Mouse (Mus musculus) central nervous system, embryonic 14 days (tissue): ENCODE measurements around the gene Teddm1b. TPM values are rescaled to one million over a fixed set of nuclear protein-coding genes. Genes with fewer than 3 reads are reported as not detected.

Source experiments
- polyA plus RNA-seq: library from polyadenylated mRNA; depleted of rRNA; stranded (reverse); fragments of >200 nt; gene quantifications from 2 replicates; pipeline ENCODE4 v1.2.3, GENCODE M21; 2012; rRNA removed

The Teddm1b gene
- polyA plus RNA-seq: not detected in 2 replicates

GRCm38 (mm10) chr1:153874045-153874444 lies at the start of gene Teddm1b:
TSS of gene Teddm1b (plus strand) at chr1:153874345.

GRCm38 (mm10) chr1:153844042-153844441 lies 30.1 kb upstream of the Teddm1b start, which contains the start of gene Rgsl1:
TSS of gene Rgsl1 (minus strand) at chr1:153844142.

GRCm38 (mm10) chr1:153891442-153891841 lies 17.3 kb downstream of the Teddm1b start, which contains the start of gene Teddm1a:
TSS of gene Teddm1a (plus strand) at chr1:153891742.

GRCm38 (mm10) chr1:153899731-153900380 lies 25.7 kb downstream of the Teddm1b start, which contains the start of the genes Glul and Teddm2:
TSS of gene Glul (plus strand) at chr1:153899944.
TSS of gene Teddm2 (minus strand) at chr1:153900228.

Other genes starting within 250 kb of the Teddm1b start
- 25.2 and 25.9 TPM in 2 replicates for gene Rgs8, start 221.3 kb upstream of the Teddm1b start, polyA plus RNA-seq
- gene Rgs16, start 134.0 kb upstream of the Teddm1b start, polyA plus RNA-seq: 24.3 and 34.4 TPM in 2 replicates
- 73.5 and 78.2 TPM in 2 replicates for gene Rnasel, start 124.9 kb upstream of the Teddm1b start, polyA plus RNA-seq
- 0.24 and 0.44 TPM in 2 replicates for gene Rgsl1, start 30.2 kb upstream of the Teddm1b start, polyA plus RNA-seq
- gene Teddm1a, start 17.4 kb downstream of the Teddm1b start, polyA plus RNA-seq: not detected in 2 replicates
- gene Glul, start 25.6 kb downstream of the Teddm1b start, polyA plus RNA-seq: 199 and 211 TPM in 2 replicates
- gene Teddm2, start 25.9 kb downstream of the Teddm1b start, polyA plus RNA-seq: 0.98 and 1.0 TPM in 2 replicates